Mouse (Mus musculus): ENCODE measurements at regions not wholly inside any gene's neighbourhood (a gene's known extent, or its start where the extent isn't known, plus 50 kb on each side); places are given as distances from the start of the nearest gene placed in this dataset.

GRCm38 (mm10) chr3:102311482-102312225 is 107.2 kb upstream of the Vangl1 start:
- no peak for DNase-seq

- DNase-seq, result peak; percentile 2
Observed at GRCm38 (mm10) chr3:102310243-102310642, 105.8 kb upstream of the Vangl1 start.

- DNase-seq, result peak; percentile 79
Observed at GRCm38 (mm10) chr3:102309756-102310155, 105.3 kb upstream of the Vangl1 start.

- DNase-seq, result no peak
Observed at GRCm38 (mm10) chr3:102307656-102308055, 103.2 kb upstream of the Vangl1 start.

- no peak for DNase-seq
Observed at GRCm38 (mm10) chr3:102292385-102292784, 87.9 kb upstream of the Vangl1 start.

- DNase-seq, result peak; percentile 37
Observed at GRCm38 (mm10) chr3:102281983-102282382, 77.5 kb upstream of the Vangl1 start.

GRCm38 (mm10) chr3:102276758-102277157 is 72.3 kb upstream of the Vangl1 start:
- DNase-seq, result no peak

GRCm38 (mm10) chr3:102276283-102276682 is 71.8 kb upstream of the Vangl1 start:
- DNase-seq, result no peak

GRCm38 (mm10) chr3:102275256-102276022 is 70.9 kb upstream of the Vangl1 start:
- peak; percentile 20 for DNase-seq

- DNase-seq, result no peak
Observed at GRCm38 (mm10) chr3:102270779-102271178, 66.3 kb upstream of the Vangl1 start.

GRCm38 (mm10) chr3:102270257-102270656 is 65.8 kb upstream of the Vangl1 start:
- DNase-seq, result no peak

GRCm38 (mm10) chr3:102266136-102266535 is 61.6 kb upstream of the Vangl1 start:
- DNase-seq, result no peak

GRCm38 (mm10) chr3:102265146-102265545 is 60.7 kb upstream of the Vangl1 start:
- DNase-seq, result no peak

- no peak for DNase-seq
Observed at GRCm38 (mm10) chr3:102263326-102263725, 58.8 kb upstream of the Vangl1 start.

GRCm38 (mm10) chr3:102262665-102263064 is 58.2 kb upstream of the Vangl1 start:
- no peak for DNase-seq

GRCm38 (mm10) chr3:102261517-102261916 is 57.0 kb upstream of the Vangl1 start:
- DNase-seq, result no peak

Measured in kidney, adult 9 months (tissue).